Mouse (Mus musculus) heart, embryonic 14.5 days (tissue): Measurements from ENCODE around the gene Atf6b. TPM values are rescaled to one million over a fixed set of nuclear protein-coding genes. Genes with fewer than 3 reads are reported as not detected.
A peak's percentile ranks its signal among the peaks of the same experiment; 100 is the strongest.

Experiments used
- ATAC-seq: fragments of 200-750 bp; cut with Nextera tagmentation; 2 replicates; pipeline ENCODE4 v1.8.0; 2017; ENCODE audit warnings: low read depth, moderate TSS enrichment; ENCODE audit not compliant: insufficient number of reproducible peaks, insufficient read depth, low FRiP score
- H3K27ac ChIP-seq, 2 experiments: fragments of 200-500 bp in 1 of 2; fragments of 300-500 bp in 1 of 2; sonication (generic) in 1 of 2; replicated peaks in 1 of 2; 2 replicates each; pipeline ENCODE4 v1.5.1; 2012 to 2014; ENCODE audit warnings: low read depth in 2 of 2, low read length in 2 of 2, control low read depth in 1 of 2, mild to moderate bottlenecking in 1 of 2, mixed read lengths in 1 of 2; ENCODE audit not compliant: control insufficient read depth in 1 of 2, insufficient read depth in 1 of 2
- H3K27me3 ChIP-seq: fragments of 300-500 bp; sonication (generic); 2 replicates; pipeline ENCODE4 v1.6.1; 2014; ENCODE audit warnings: mild to moderate bottlenecking, low read length, control low read depth; ENCODE audit not compliant: control insufficient read depth, insufficient read depth
- H3K36me3 ChIP-seq: fragments of 300-500 bp; sonication (generic); 2 replicates; pipeline ENCODE4 v1.6.1; 2014; ENCODE audit warnings: mild to moderate bottlenecking, control low read depth, low read length, mixed read lengths; ENCODE audit not compliant: control insufficient read depth, insufficient read depth
- H3K4me1 ChIP-seq, 2 experiments: fragments of 200-500 bp in 1 of 2; fragments of 300-500 bp in 1 of 2; sonication (generic) in 1 of 2; 2 replicates each; pipeline ENCODE4 v1.6.1; 2012 to 2014; ENCODE audit warnings: low read length in 2 of 2, control low read depth in 1 of 2, mixed read lengths in 1 of 2; ENCODE audit not compliant: control insufficient read depth in 2 of 2, insufficient read depth in 2 of 2
- H3K4me2 ChIP-seq: fragments of 300-500 bp; sonication (generic); 2 replicates; pipeline ENCODE4 v1.6.1; 2014; ENCODE audit warnings: mild to moderate bottlenecking, low read length
- H3K4me3 ChIP-seq, 2 experiments: fragments of 200-500 bp in 1 of 2; fragments of 300-500 bp in 1 of 2; sonication (generic) in 1 of 2; 2 replicates each; pipeline ENCODE4 v1.5.1; 2012 to 2014; ENCODE audit warnings: low read length in 2 of 2, mild to moderate bottlenecking in 2 of 2, control low read depth in 1 of 2, low read depth in 1 of 2, moderate library complexity in 1 of 2; ENCODE audit not compliant: control insufficient read depth in 1 of 2, insufficient read depth in 1 of 2
- H3K9ac ChIP-seq: fragments of 300-500 bp; sonication (generic); 2 replicates; pipeline ENCODE4 v1.6.1; 2014; ENCODE audit warnings: mild to moderate bottlenecking, low read length
- H3K9me3 ChIP-seq: fragments of 300-500 bp; sonication (generic); 2 replicates; pipeline ENCODE4 v1.6.1; 2016; ENCODE audit warnings: low read length, control low read depth; ENCODE audit not compliant: control insufficient read depth
- WGBS: fragments of 180-500 bp; shearing (Covaris S2); extraction: QIAGEN DNeasy Blood & Tissue Kit; methylation state at CpG from one replicate; pipeline ENCODE4 v1.1.7; 2014; 5-methylcytosine and 5-hydroxymethylcytosine counted together
- polyA plus RNA-seq: library from polyadenylated mRNA; unstranded; fragments of >200 nt; fragmentation: Nextera tagmentation; extraction: Ambion mirVana; gene quantifications from 2 replicates; pipeline ENCODE4 v1.2.1, GENCODE M21; 2014

Gene Atf6b
- polyA plus RNA-seq, 1 experiment from 2014 or later = 34.3 TPM

DNA sequence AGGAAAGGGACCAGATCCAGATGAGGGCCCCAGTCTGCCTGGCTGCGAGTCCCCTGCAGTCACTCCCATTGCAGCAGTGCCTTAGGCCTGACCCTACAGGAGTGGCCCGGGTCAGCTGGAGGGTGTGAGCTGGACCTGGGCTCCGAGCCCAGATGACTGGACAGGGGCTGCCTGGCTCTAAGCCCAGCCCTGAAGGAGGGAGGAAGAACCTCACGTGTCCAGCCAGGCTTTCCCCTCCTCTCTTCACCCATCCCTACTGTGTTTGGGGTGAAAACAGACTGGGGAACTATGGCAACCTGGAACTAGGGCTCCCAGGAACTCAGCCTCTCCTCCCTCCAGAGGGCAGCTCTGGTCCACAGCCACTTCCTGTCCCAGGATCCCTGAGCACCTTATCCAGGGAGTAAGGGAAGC lies 8.6 kb downstream of the Atf6b start:
- peaks cover 14% of the 10 kb centered on the region for H3K27me3 ChIP-seq
- 7% methylated on average over 3 of the region's 4 CpGs for WGBS
- peak; percentile 84 for ATAC-seq
- peaks cover 20 to 32% of the 10 kb centered on the region in 2 experiments for H3K4me1 ChIP-seq
- peak overlapping the region; percentile 33 to 34; a peak in 3 of 4 replicates for H3K27ac ChIP-seq
- no peaks in the 10 kb centered on the region for H3K9me3 ChIP-seq
- H3K9ac ChIP-seq = no peak overlapping the region
- no peak overlapping the region for H3K4me3 ChIP-seq
- H3K36me3 ChIP-seq = peaks cover 37% of the 10 kb centered on the region
- no peak overlapping the region for H3K4me2 ChIP-seq

DNA sequence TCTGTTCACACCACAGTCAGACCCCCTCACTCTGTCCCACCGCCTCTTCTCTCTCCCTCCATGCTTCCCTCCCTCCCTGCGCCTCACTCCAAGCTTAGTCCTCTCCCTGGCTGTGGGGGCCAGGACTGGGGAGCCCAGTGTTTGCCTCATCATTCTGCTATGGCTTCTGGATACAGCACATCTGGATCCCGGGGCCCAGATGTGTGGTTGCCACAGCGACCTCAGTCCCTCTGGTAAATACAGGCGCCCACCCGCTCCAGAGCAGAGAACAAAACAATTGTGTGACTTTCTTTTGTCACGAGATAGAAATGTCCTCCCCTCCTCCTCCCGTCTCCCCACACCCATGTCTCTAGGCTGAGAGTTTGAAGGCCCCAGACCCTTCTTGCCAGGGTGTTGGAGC lies 9.7 kb downstream of the Atf6b start:
- Histone ChIP-seq H3K4me1 (peaks cover 26 to 38% of the 10 kb centered on the region in 2 experiments), H3K27me3 (peaks cover 17% of the 10 kb centered on the region), H3K4me2 (no peak overlapping the region), H3K27ac (no peak overlapping the region), H3K9ac (no peak overlapping the region), H3K36me3 (peaks cover 27% of the 10 kb centered on the region), H3K9me3 (no peaks in the 10 kb centered on the region), H3K4me3 (no peak overlapping the region)
- ATAC-seq = no peak
- 60% methylated on average over 8 of the region's 8 CpGs for WGBS

DNA sequence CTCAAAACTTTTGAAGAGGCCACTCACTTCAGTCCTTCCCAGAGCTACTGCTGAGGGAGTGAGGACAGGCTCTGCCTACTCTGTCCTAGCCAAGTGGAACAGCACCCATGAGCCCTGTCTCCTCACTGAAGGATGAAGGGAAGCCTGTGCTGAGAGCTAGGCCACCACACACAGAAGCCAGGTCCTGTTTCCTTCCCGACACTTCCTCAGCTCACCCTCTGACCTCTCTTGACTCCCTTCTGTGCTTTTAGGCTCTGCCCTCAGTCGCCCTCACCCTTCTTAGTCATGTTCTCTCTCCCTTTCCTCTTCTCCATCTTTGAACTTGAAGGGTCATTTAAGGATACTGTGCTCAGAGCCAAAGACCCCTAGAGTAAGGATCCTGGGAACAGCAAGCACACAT lies 10.3 kb downstream of the Atf6b start:
- H3K9ac ChIP-seq = no peak overlapping the region
- no peaks in the 10 kb centered on the region for H3K9me3 ChIP-seq
- no peak overlapping the region for H3K27ac ChIP-seq
- ATAC-seq = no peak
- H3K4me3 ChIP-seq = no peak overlapping the region
- no peak overlapping the region for H3K4me2 ChIP-seq
- H3K36me3 ChIP-seq = peaks cover 21% of the 10 kb centered on the region
- 28% methylated on average over 2 of the region's 2 CpGs for WGBS
- H3K27me3 ChIP-seq = peaks cover 17% of the 10 kb centered on the region
- peaks cover 26 to 38% of the 10 kb centered on the region in 2 experiments for H3K4me1 ChIP-seq

DNA sequence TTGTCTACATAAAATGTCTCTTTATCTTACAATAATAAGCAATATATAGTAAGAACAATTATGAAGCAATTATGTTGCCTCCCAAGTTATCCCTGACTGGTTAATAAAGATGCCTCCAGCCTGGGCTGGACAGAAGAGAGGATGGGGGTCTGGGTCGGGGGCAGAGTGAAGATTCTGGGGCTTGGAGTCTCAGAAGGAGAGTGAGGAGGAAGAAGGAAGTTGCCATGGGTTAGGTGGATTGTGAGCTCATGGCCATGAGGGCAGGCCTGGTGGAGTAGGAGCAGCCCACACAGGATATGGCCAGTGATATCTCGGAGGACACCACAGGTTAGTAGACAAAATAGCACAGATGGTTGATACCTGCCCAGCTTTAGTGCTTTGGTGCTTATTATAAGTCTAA lies 11.2 kb downstream of the Atf6b start:
- H3K4me1 ChIP-seq = peaks cover 26 to 38% of the 10 kb centered on the region in 2 experiments

DNA sequence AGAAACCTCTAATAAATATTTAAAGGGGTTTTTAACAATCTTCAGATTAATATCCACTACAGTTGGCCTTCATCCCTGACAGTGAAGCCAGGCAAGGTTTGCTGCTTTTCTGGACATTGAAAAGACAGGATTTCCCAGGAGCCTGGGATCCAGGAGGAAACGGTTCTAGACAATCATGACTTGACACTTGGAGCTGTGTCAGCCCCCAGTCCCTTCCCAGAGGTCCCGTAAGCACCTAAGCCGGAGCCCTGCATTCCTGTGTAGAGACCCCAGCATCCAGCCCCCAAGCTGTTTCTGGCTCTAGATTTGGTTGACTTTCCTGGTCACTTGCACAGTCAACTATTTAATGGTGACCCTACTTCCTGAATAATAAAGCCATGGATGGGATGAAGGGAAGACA lies 11.6 kb downstream of the Atf6b start:
- no peak for ATAC-seq
- H3K4me1 ChIP-seq = peaks cover 26 to 38% of the 10 kb centered on the region in 2 experiments
- WGBS = 61% methylated on average over 3 of the region's 3 CpGs
- H3K9ac ChIP-seq = no peak overlapping the region
- H3K9me3 ChIP-seq = no peaks in the 10 kb centered on the region
- no peak overlapping the region for H3K4me2 ChIP-seq
- peaks cover 17% of the 10 kb centered on the region for H3K27me3 ChIP-seq
- peaks cover 8% of the 10 kb centered on the region for H3K36me3 ChIP-seq
- no peak overlapping the region for H3K4me3 ChIP-seq
- H3K27ac ChIP-seq = no peak overlapping the region

More for the DNA sequence above, 11.2 kb downstream of the Atf6b start:
- H3K27ac ChIP-seq = no peak overlapping the region
- 61% methylated on average over 2 of the region's 2 CpGs for WGBS
- no peak overlapping the region for H3K4me2 ChIP-seq
- no peaks in the 10 kb centered on the region for H3K9me3 ChIP-seq
- no peak overlapping the region for H3K4me3 ChIP-seq
- H3K36me3 ChIP-seq = peaks cover 12% of the 10 kb centered on the region
- no peak overlapping the region for H3K9ac ChIP-seq
- peaks cover 17% of the 10 kb centered on the region for H3K27me3 ChIP-seq
- no peak for ATAC-seq

DNA sequence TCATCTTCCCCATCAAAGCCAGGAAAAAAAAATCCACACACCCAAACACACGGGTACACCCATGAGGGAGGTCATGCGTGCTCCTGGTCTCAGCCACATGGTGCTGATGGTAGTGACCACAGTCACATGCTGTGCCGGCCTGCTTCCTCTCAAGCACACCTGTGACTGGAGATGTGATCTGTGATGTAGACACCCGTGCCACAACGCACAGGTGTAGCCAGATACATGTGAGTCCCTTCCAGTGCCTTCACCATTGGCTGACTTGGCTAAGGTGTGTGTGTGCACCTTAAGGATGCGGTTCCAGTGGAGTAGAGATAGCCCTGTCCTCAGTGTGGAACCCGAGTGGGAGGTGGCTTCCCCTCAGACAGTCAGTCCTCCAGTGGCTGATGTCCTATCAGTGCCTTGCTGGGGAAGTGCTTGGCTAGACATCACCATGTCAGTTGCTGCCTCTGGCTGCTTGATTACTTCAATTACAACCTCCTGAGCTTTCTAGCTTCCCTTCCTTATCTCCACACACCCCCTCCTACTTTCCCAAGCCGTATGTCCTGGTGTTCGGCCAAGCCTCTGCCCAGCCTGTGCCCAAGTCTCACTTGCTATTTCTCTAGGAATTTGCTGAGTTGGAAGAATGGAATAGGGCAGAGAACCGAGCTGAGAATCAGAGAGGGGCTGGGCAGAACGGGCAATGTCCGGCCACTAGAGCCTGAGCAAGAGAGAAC lies 12.4 kb downstream of the Atf6b start:
- no peak overlapping the region for H3K27ac ChIP-seq
- H3K9ac ChIP-seq = no peak overlapping the region
- H3K4me1 ChIP-seq = peaks cover 26 to 36% of the 10 kb centered on the region in 2 experiments
- no peak overlapping the region for H3K4me3 ChIP-seq
- H3K4me2 ChIP-seq = no peak overlapping the region
- peaks cover 17% of the 10 kb centered on the region for H3K27me3 ChIP-seq
- no peak for ATAC-seq
- no peaks in the 10 kb centered on the region for H3K9me3 ChIP-seq
- 0 out of 2 replicates have a peak, but pooled peaks cover 2% of the 10 kb centered on the region for H3K36me3 ChIP-seq
- 41% methylated on average over 12 of the region's 12 CpGs for WGBS

DNA sequence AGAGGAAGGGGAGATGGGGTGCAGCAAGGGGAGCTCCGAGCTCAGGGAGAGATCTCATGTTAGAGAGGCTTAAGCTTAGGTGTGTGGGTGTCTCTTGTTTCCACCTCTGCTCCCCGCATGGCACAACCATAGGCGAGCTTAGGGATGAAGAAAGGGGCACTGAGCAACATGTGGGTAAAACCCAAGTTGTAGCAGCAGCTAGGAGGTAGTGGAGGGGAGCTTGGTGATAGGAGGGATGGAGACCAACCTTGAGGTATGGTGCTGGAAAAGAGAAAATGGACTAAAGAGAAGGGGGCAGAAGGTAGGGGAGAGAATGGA lies 12.9 kb downstream of the Atf6b start:
- Histone ChIP-seq H3K4me1 (peaks cover 26 to 31% of the 10 kb centered on the region in 2 experiments), H3K4me3 (no peak overlapping the region), H3K9ac (no peak overlapping the region), H3K4me2 (no peak overlapping the region), H3K27me3 (peaks cover 17% of the 10 kb centered on the region), H3K27ac (no peak overlapping the region), H3K36me3 (no peaks in the 10 kb centered on the region), H3K9me3 (no peaks in the 10 kb centered on the region)
- WGBS = 48% methylated on average over 3 of the region's 3 CpGs
- ATAC-seq = no peak
